Mouse (Mus musculus) stomach, postnatal 0 days (tissue): ENCODE measurements around the gene Inpp5k.

Experiments used
- CTCF ChIP-seq: IDR thresholded peaks from 2 replicates; pipeline ENCODE4 v1.5.1; 2016; ENCODE audit warnings: antibody characterized with exemption, low read depth, mild to moderate bottlenecking, moderate library complexity
- EP300 ChIP-seq: optimal IDR thresholded peaks from 2 replicates; pipeline ENCODE3; 2016; ENCODE audit warnings: antibody characterized with exemption

GRCm38 (mm10) chr11:75653781-75654470 is 23.1 kb downstream of the Inpp5k start:
- TF ChIP-seq CTCF, result no peak
- peak; percentile 39 for TF ChIP-seq EP300
